Mouse (Mus musculus): ENCODE data around the gene Zfp493. TPM values are rescaled to one million over a fixed set of nuclear protein-coding genes. Genes with fewer than 3 reads are reported as not detected.
"Not testable (repeated sequence)": the region's sequence is repeated elsewhere in the genome, so short reads cannot be mapped to it uniquely, and the experiment has no call there.

The Zfp493 gene
- polyA plus RNA-seq, 1 experiment from 2014 or later = 4.1 TPM

- H3K9me3 ChIP-seq (ENCODE audit: control insufficient read depth, low read length); H3K27me3 ChIP-seq (ENCODE audit: control insufficient read depth, insufficient read depth, low read length): not testable (repeated sequence)
Measured at GRCm38 (mm10) chr13:67833137-67833536, 53.6 kb downstream of the Zfp493 start.

More at GRCm38 (mm10) chr13:67833137-67833536, 53.6 kb downstream of the Zfp493 start:
- not testable (repeated sequence) for H3K4me2 ChIP-seq; H3K27ac ChIP-seq (ENCODE audit: low read depth, low read length); H3K36me3 ChIP-seq (ENCODE audit: control insufficient read depth, insufficient read depth, low read length); ATAC-seq (ENCODE audit: low FRiP score); H3K4me3 ChIP-seq (ENCODE audit: low read depth, low read length); H3K4me1 ChIP-seq (ENCODE audit: control insufficient read depth, insufficient read depth, low read length); DNase-seq (ENCODE audit: low spot score, missing footprints); H3K9ac ChIP-seq (ENCODE audit: low read length)

Other genes starting within 250 kb of the Zfp493 start
- 18.8 and 21.4 TPM in 2 replicates for gene Zfp748, start 225.9 kb upstream of the Zfp493 start, polyA plus RNA-seq (2014; fragmentation: Nextera tagmentation; extraction: Ambion mirVana)
- 4.7 and 5.3 TPM in 2 replicates for gene Zfp729b, start 170.0 kb upstream of the Zfp493 start, polyA plus RNA-seq (2014; fragmentation: Nextera tagmentation; extraction: Ambion mirVana)
- gene Gm49345, start 141.9 kb upstream of the Zfp493 start, polyA plus RNA-seq (2014; fragmentation: Nextera tagmentation; extraction: Ambion mirVana) = 0.27 TPM in 1 of 2 replicates, not detected in the other
- gene Zfp729a, start 141.9 kb upstream of the Zfp493 start, polyA plus RNA-seq (2014; fragmentation: Nextera tagmentation; extraction: Ambion mirVana) = 2.6 and 5.0 TPM in 2 replicates
- gene Zfp738, start 92.6 kb upstream of the Zfp493 start, polyA plus RNA-seq (2014; fragmentation: Nextera tagmentation; extraction: Ambion mirVana) = 10.5 and 13.4 TPM in 2 replicates
- gene Zfp65, start 50.5 kb upstream of the Zfp493 start, polyA plus RNA-seq (2014; fragmentation: Nextera tagmentation; extraction: Ambion mirVana) = 5.7 TPM in 2 replicates
- 6.4 and 6.7 TPM in 2 replicates for gene Zfp85, start 24.5 kb upstream of the Zfp493 start, polyA plus RNA-seq (2014; fragmentation: Nextera tagmentation; extraction: Ambion mirVana)
- 8.6 and 9.0 TPM in 2 replicates for gene Zfp273, start 34.0 kb downstream of the Zfp493 start, polyA plus RNA-seq (2014; fragmentation: Nextera tagmentation; extraction: Ambion mirVana)
- gene Gm10037, start 51.4 kb downstream of the Zfp493 start, polyA plus RNA-seq (2014; fragmentation: Nextera tagmentation; extraction: Ambion mirVana) = 3.1 and 3.6 TPM in 2 replicates
- gene BC048507, start 83.6 kb downstream of the Zfp493 start, polyA plus RNA-seq (2014; fragmentation: Nextera tagmentation; extraction: Ambion mirVana) = not detected in 2 replicates

Measured in midbrain, embryonic 11.5 days (tissue).